45 mouse cellular contexts compared by ENCODE assay signal in genomic region chr3:59250454-59250853, GRCm38 (mm10). TPM values are rescaled to one million over a fixed set of nuclear protein-coding genes. Genes with fewer than 3 reads are reported as not detected.
"Had no signal": no experiment of that assay in that cellular context is flagged by ENCODE, and none has a peak within 500 bp of the region (broad histone marks: within the 10 kb centered on the region; RNA-seq: fewer than 3 reads in every experiment).

No protein-coding gene starts in this region.

- H3K9me3 ChIP-seq: limb, embryonic 10.5 days; limb, embryonic 12.5 days; limb, embryonic 13.5 days; limb, embryonic 15.5 days; liver, embryonic 12.5 days; liver, embryonic 13.5 days; liver, embryonic 15.5 days; lung, embryonic 15.5 days; megakaryocyte, embryonic 14.5 days; midbrain, embryonic 10.5 days; midbrain, embryonic 12.5 days; midbrain, embryonic 13.5 days; midbrain, embryonic 15.5 days; neural tube, embryonic 12.5 days had no signal

- H3K27me3 ChIP-seq: limb, embryonic 12.5 days; limb, embryonic 13.5 days; limb, embryonic 15.5 days; liver, embryonic 12.5 days; liver, embryonic 13.5 days; liver, embryonic 15.5 days; lung, embryonic 15.5 days; megakaryocyte, embryonic 14.5 days; midbrain, embryonic 12.5 days; midbrain, embryonic 13.5 days; midbrain, embryonic 15.5 days; neural tube, embryonic 12.5 days had no signal

- H3K36me3 ChIP-seq: limb, embryonic 10.5 days; limb, embryonic 12.5 days; limb, embryonic 13.5 days; limb, embryonic 15.5 days; liver, embryonic 12.5 days; liver, embryonic 13.5 days; liver, embryonic 15.5 days; lung, embryonic 15.5 days; midbrain, embryonic 10.5 days; midbrain, embryonic 12.5 days; midbrain, embryonic 13.5 days; midbrain, embryonic 15.5 days; neural tube, embryonic 12.5 days had no signal

- DNase-seq: left cerebral cortex, postnatal 4 days; liver; liver, embryonic 13.5 days; liver, postnatal 0 days; lung, adult 18-20 months; lung, adult 2 months; lung, embryonic 14.5 days; lung, postnatal 10 days; lung, postnatal 14 days; lung, postnatal 36 days; lung, postnatal 4 days; midbrain, embryonic 14.5 days had no signal

- H3K27ac ChIP-seq: limb, embryonic 10.5 days; limb, embryonic 12.5 days; limb, embryonic 13.5 days; limb, embryonic 15.5 days; liver, embryonic 12.5 days; liver, embryonic 13.5 days; liver, embryonic 14.5 days; liver, embryonic 15.5 days; lung, embryonic 15.5 days; macrophage; midbrain, embryonic 10.5 days; midbrain, embryonic 12.5 days; midbrain, embryonic 13.5 days; midbrain, embryonic 15.5 days; neural tube, embryonic 12.5 days had no signal

- H3K4me3 ChIP-seq: limb, embryonic 10.5 days; limb, embryonic 12.5 days; limb, embryonic 13.5 days; limb, embryonic 15.5 days; liver, embryonic 12.5 days; liver, embryonic 13.5 days; liver, embryonic 15.5 days; lung, embryonic 15.5 days; megakaryocyte, embryonic 14.5 days; midbrain, embryonic 10.5 days; midbrain, embryonic 12.5 days; midbrain, embryonic 13.5 days; midbrain, embryonic 15.5 days; myocyte; neural tube, embryonic 12.5 days had no signal

- H3K4me2 ChIP-seq: limb, embryonic 12.5 days; limb, embryonic 13.5 days; limb, embryonic 15.5 days; liver, embryonic 11.5 days; liver, embryonic 12.5 days; liver, embryonic 13.5 days; liver, embryonic 15.5 days; lung, embryonic 14.5 days; lung, embryonic 15.5 days; midbrain, embryonic 11.5 days; midbrain, embryonic 12.5 days; midbrain, embryonic 13.5 days; midbrain, embryonic 15.5 days; neural tube, embryonic 12.5 days had no signal

- H3K9ac ChIP-seq: limb, embryonic 12.5 days; limb, embryonic 13.5 days; limb, embryonic 15.5 days; liver, embryonic 12.5 days; liver, embryonic 13.5 days; liver, embryonic 14.5 days; liver, embryonic 15.5 days; liver, postnatal 0 days; lung, embryonic 14.5 days; lung, embryonic 15.5 days; midbrain, embryonic 12.5 days; midbrain, embryonic 13.5 days; midbrain, embryonic 15.5 days; neural tube, embryonic 12.5 days had no signal

- ATAC-seq: liver, embryonic 12.5 days; liver, postnatal 0 days; lung, postnatal 0 days; midbrain, embryonic 13.5 days; midbrain, embryonic 15.5 days; midbrain, embryonic 16.5 days had no signal

- H3K4me1 ChIP-seq: limb, embryonic 10.5 days; limb, embryonic 12.5 days; limb, embryonic 13.5 days; limb, embryonic 15.5 days; liver, embryonic 12.5 days; liver, embryonic 13.5 days; liver, embryonic 15.5 days; lung, embryonic 15.5 days; midbrain, embryonic 10.5 days; midbrain, embryonic 12.5 days; midbrain, embryonic 13.5 days; midbrain, embryonic 15.5 days; neural tube, embryonic 12.5 days had no signal

RNA-seq across cellular contexts. Expression of gene P2ry12, which starts 12.2 kb away (rescaled TPM):
- total RNA-seq: megakaryocyte-erythroid progenitor cell, adult 5-6 weeks had no signal
- polyA plus RNA-seq: myocyte had no signal

RNA-seq across cellular contexts. Expression of gene P2ry13, which starts 39.8 kb away (rescaled TPM):
- total RNA-seq: megakaryocyte-erythroid progenitor cell, adult 5-6 weeks; monocyte, adult 5-6 weeks had no signal
- polyA plus RNA-seq: myocyte had no signal

RNA-seq across cellular contexts. Expression of gene Gpr87, which starts 55.5 kb away (rescaled TPM):
- total RNA-seq: left cerebral cortex, postnatal 10 days; left cerebral cortex, postnatal 14 days; left cerebral cortex, postnatal 25 days; left cerebral cortex, postnatal 36 days; left cerebral cortex, postnatal 4 days; liver, adult 2 months; megakaryocyte progenitor cell, adult 5-6 weeks; megakaryocyte, adult 5-6 weeks; megakaryocyte-erythroid progenitor cell, adult 5-6 weeks; monocyte, adult 5-6 weeks had no signal
- polyA plus RNA-seq: liver, adult 2 months; liver, embryonic 11.5 days; liver, embryonic 12.5 days; liver, embryonic 13.5 days; liver, embryonic 14.5 days; liver, embryonic 15.5 days; liver, embryonic 16.5 days; liver, postnatal 0 days; lung, embryonic 16.5 days; lung, postnatal 0 days; macrophage; midbrain, embryonic 16.5 days; midbrain, postnatal 0 days; myocyte; neural tube, embryonic 11.5 days had no signal
